Mouse (Mus musculus) forebrain, embryonic 14.5 days (tissue): Measurements from ENCODE around the gene Kat6b. TPM values are rescaled to one million over a fixed set of nuclear protein-coding genes. Genes with fewer than 3 reads are reported as not detected.

Experiments
- ATAC-seq: fragments of 200-750 bp; cut with Nextera tagmentation; 2 replicates; pipeline ENCODE4 v1.8.0; 2017; ENCODE audit warnings: mild to moderate bottlenecking, moderate library complexity
- DNase-seq: peaks from one replicate; pipeline ENCODE4 v3.0.0-alpha.2; 2015; ENCODE audit warnings: low spot score
- H3K27ac ChIP-seq: fragments of 300-500 bp; sonication (generic); 2 replicates; pipeline ENCODE4 v1.5.1; 2014; ENCODE audit warnings: low read depth, mild to moderate bottlenecking, control low read depth, low read length, moderate library complexity
- H3K27me3 ChIP-seq: fragments of 300-500 bp; sonication (generic); replicated peaks from 2 replicates; pipeline ENCODE4 v1.6.1; 2014; ENCODE audit warnings: low read length, control low read depth, mixed read lengths; ENCODE audit not compliant: control insufficient read depth, insufficient read depth
- H3K36me3 ChIP-seq: fragments of 300-500 bp; sonication (generic); 2 replicates; pipeline ENCODE4 v1.6.1; 2014; ENCODE audit warnings: low read length, control low read depth; ENCODE audit not compliant: control insufficient read depth, insufficient read depth
- H3K4me1 ChIP-seq: fragments of 300-500 bp; sonication (generic); 2 replicates; pipeline ENCODE4 v1.6.1; 2014; ENCODE audit warnings: antibody characterized with exemption, low read length, control low read depth; ENCODE audit not compliant: control insufficient read depth, insufficient read depth
- H3K4me2 ChIP-seq: fragments of 300-500 bp; sonication (generic); 2 replicates; pipeline ENCODE4 v1.6.1; 2014; ENCODE audit warnings: mild to moderate bottlenecking, control low read depth, low read length
- H3K4me3 ChIP-seq: fragments of 300-500 bp; sonication (generic); 2 replicates; pipeline ENCODE4 v1.5.1; 2014; ENCODE audit warnings: low read depth, low read length, control low read depth
- H3K9ac ChIP-seq: fragments of 300-500 bp; sonication (generic); 2 replicates; pipeline ENCODE4 v1.6.1; 2014; ENCODE audit warnings: mild to moderate bottlenecking, low read length, control low read depth, moderate library complexity
- H3K9me3 ChIP-seq: fragments of 300-500 bp; sonication (generic); replicated peaks from 2 replicates; pipeline ENCODE4 v1.6.1; 2016; ENCODE audit warnings: low read length, control low read depth, mixed read lengths; ENCODE audit not compliant: control insufficient read depth
- WGBS: fragments of 180-500 bp; shearing (Covaris S2); extraction: QIAGEN DNeasy Blood & Tissue Kit; methylation state at CpG from one replicate; pipeline ENCODE4 v1.1.7; 2014; 5-methylcytosine and 5-hydroxymethylcytosine counted together
- polyA plus RNA-seq: library from polyadenylated mRNA; unstranded; fragments of >200 nt; fragmentation: Nextera tagmentation; extraction: Ambion mirVana; gene quantifications from 2 replicates; pipeline ENCODE4 v1.2.1, GENCODE M21; 2014

The Kat6b gene
- polyA plus RNA-seq, 1 experiment from 2014 or later: 28.8 TPM

DNA sequence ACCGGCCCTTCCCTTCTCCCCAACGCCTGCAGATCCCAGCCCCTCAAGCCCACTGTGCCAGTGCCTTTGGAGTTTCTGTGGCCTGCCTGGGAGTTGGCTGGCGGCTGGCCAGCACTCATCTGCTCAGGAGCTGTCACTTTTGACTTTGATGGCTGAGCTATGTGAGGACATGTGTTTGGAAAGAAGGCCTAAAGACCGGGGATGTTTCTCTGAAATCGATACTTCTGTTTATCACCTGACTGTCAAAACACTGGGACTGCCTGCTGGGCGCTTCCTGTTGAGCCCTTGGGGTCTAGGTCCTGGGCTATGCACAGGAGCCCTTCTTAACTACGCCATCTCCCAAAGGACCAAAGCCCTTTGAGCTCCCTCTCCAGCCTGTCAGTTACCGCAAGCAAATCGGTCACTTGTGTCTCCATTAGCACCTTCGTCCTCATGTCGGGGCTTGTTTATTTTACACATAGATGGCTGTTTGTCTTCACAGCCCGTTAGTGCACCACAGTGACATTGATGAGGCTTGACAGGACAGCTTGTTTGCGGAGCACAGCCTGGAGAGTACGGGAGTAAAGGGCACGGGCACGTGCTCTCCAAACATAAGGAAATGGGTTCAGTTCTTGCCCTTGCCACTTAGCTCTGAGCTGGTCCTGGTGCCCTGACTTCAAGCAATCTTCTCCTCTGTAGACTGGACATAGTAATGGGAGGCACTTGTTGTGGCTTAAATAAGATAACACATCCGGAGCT is 238.6 kb downstream of the Kat6b start:
- DNase-seq (peak; percentile 71), ATAC-seq (peak; percentile 72)
- Histone ChIP-seq H3K9ac (no peak overlapping the region), H3K4me3 (no peak overlapping the region), H3K27ac (0 out of 2 replicates have a peak overlapping the region, but pooled peaks have one; percentile 21), H3K36me3 (no peaks in the 10 kb centered on the region), H3K27me3 (no peaks in the 10 kb centered on the region), H3K4me1 (peaks cover 7% of the 10 kb centered on the region), H3K9me3 (no peaks in the 10 kb centered on the region), H3K4me2 (no peak overlapping the region)
- WGBS: 37% methylated on average over 17 of the region's 17 CpGs

DNA sequence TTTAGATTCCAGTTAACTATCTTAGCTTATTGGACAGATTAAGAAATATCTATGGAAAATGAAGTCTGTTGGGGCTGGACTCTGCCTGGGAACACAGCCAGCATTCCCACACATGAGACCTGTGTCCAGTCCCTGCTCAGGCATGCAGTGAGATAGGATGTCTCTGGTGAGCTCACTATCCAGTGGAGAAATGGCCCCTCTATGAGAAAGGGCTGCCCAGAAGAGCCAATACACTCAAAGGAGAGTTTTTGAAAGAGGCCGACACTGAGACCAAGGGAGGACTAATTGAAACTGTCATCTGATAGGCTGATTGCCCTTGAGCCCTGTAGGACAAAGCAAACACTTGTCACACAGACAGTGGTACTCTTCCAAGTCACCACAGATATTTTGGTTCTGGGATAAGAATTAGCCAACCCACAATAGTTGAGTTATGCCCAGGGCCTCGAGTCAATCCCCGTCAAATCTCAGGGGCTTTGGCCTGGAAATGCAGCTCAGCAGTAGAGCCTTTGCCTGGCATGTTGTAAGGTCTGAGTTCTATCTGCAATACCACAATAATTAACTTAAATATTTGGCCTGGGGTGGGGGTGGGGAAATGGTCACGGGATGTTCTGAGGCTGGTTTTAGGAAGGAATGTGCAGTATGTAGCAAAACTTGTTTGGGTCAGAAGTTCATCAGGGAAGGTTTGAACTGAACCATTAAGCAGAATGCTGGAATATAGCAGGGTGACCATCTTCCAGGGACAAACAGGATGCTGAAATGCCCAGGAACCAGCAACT is 239.4 kb downstream of the Kat6b start:
- no peak overlapping the region for H3K4me2 ChIP-seq
- no peaks in the 10 kb centered on the region for H3K9me3 ChIP-seq
- peaks cover 7% of the 10 kb centered on the region for H3K4me1 ChIP-seq
- H3K9ac ChIP-seq: no peak overlapping the region
- no peak overlapping the region for H3K27ac ChIP-seq
- no peak for DNase-seq
- H3K27me3 ChIP-seq: no peaks in the 10 kb centered on the region
- H3K36me3 ChIP-seq: no peaks in the 10 kb centered on the region
- 87% methylated on average over 4 of the region's 4 CpGs for WGBS
- no peak for ATAC-seq
- no peak overlapping the region for H3K4me3 ChIP-seq

Other genes with a start within 250 kb of the Kat6b start
- gene Dupd1, start 233.1 kb downstream of the Kat6b start, polyA plus RNA-seq: not detected in 2 replicates